Mouse (Mus musculus) kidney, adult 11 months (tissue): ENCODE measurements around the gene Atp6v0a2.
A peak's percentile ranks its signal among the peaks of the same experiment; 100 is the strongest.
"Not testable (repeated sequence)": the region's sequence is repeated elsewhere in the genome, so short reads cannot be mapped to it uniquely, and the experiment has no call there.

ENCODE experiments used
- DNase-seq: peaks from one replicate; pipeline ENCODE4 v3.0.0; 2022

The Atp6v0a2 gene

DNA sequence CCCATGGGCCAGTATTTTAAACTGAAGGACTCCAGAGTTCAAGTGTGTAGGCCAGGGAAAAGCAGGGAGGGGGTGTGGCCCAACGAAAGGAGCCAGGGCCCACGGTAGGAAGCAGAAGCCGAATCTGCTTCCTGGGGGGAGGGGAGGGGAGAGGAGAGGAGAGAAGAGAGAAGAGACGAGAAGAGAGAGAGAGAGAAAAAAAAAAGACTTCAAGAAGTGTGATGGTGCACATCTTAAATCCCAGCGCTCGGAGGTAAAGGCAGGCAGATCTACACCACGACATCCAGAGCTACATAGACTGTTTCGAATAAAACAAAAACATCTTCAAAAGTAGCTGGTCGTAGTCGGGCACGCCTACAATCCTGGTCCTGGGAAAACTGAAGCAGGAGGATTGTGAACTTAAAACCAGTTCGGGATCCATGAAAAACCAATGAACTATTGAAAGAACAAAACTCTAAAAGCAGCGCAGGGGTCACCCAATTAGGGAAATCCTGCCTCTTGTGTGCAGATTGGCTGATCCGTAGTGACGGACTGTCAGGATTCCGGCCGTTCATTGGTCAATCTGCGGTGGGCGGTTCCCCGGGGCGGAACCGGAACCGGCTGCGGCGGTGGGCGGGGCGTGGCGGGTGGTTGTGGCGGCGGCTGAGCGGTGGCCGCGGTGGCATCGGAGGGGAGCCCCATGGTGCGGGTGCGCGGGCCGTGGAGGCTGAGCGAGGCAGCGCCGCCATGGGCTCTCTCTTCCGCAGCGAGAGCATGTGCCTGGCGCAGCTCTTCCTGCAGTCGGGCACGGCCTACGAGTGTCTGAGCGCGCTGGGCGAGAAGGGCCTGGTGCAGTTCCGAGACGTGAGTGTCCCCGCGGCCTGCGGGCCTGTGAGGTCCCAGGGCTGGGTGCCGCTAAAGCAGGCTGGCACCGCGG, at the start of gene Atp6v0a2:
Gene Atp6v0a2 (plus strand): TSS at position 129 of the 916 bp plus-strand sequence.
- DNase-seq: peak; percentile 92

DNA sequence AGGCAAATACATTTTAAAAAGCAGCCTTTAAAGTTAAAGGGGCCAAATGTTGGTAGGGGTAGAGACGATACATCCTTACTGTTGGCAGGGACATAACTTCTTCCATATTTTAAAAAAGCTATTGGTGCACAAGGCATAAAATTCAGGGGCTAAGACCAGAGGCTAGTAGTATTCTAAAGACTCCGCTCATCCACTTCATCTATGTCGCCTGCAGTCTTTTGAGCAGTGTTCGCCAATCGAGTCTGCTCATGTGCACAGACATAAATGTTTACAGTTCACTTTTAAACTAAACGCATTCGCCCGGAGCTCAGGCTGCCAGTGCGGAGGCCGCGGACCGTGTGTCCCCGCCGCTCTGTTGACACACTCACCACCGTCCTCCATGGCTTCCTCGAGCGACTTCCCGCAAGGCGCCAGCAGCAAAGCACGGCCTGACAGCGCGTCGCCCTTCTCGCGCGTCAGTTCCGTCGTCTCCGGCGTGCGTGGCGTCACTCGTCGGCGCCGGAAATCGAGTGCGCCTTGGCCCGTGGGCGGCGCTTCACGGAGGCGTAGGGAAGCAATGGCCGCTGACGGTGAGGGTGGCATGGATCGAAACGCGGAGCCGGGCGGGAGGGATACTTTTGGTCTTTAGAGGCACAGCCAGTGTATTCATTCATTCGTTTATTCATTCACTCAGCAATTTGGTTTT, 49.6 kb upstream of the Atp6v0a2 start, which contains the start of the genes Eif2b1 and Gtf2h3:
Gene Eif2b1 (minus strand): TSS at position 499 of the 685 bp plus-strand sequence.
Gene Gtf2h3 (plus strand): TSS at position 508 of the 685 bp plus-strand sequence.
- DNase-seq: peak; percentile 86

DNA sequence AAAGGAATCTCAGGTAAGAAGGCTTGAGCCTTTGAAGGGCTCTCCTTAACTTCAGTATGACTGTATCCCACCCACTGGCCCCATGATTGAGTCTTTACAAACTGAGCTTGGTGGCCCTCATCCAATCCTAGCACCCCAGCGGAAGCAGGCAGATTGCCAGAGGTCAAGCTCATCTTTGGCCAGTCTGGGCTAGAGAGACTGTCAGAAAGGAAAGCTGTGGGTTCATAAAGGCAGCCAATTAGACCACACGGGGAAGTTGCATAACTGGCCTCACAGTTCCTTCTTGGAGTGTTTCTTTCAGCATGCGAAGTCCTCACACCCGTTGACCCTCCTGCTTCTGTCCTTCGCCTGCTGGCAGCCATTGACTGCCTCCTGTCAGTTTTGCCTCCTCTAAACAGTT, 45.9 kb upstream of the Atp6v0a2 start:
- peak; percentile 21 for DNase-seq

DNA sequence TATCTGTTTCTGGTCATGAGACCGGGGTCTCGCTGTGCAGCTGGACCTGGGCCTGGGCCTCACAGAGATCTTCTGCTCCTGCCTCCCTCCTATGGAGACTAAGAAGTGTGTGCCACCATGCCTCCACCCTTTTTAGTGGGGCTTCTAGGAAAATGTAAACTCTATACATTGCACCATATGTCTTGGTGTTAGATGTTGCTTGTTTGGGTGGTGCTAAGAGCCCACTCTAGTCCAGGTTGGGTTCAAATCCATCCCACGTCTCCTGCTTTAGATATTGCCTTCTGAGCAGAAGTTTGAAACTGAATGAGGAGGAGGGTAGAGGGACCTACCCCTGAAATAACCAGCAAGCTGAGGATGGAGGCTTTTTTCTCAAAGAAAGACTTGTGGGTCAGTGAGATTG, 35.6 kb upstream of the Atp6v0a2 start:
- no peak for DNase-seq

DNA sequence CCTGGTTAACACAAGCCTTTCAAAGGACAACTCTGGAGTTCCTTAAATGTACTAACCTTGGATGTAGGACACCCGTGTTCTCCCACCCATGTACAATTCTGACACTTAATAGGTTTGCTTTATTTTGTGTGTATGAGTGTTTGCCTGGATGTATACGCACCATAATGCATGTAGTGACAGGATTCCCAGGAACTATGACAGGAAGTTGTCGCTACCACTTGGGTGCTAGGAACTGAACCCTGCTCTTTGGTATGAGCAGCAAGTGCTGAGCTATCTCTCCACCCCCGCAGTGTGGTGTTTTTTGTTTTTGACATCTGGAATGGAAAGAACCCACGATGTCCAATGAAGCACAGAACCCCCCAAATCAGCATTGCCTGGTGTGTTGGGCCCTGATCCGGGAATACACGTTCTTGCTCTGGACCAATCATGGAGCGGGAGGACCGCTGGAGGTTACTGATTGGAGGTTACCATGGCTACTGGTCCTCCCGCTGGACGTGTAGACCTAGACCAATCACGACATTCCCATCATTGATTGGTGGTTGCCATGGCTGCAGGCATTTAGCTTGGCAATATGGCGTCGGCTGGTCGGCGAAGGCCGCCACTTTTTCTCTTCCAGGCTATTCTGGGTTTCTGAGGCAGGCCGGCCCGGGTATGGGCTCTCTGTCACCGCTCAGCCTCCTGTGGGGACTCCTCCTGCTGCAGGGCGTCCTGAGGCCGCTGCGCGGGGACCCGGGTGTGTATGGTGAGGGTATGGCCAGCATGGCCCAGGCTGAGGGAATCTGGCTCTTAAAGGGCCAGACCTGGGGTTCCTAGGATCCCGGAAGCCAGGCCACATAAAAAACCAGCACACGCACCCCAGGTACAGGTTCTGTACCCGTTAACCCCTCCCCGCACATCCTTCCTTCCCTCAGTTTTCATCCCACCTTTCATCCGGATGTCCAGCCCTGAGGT, 29.9 kb upstream of the Atp6v0a2 start:
- peak; percentile 97 for DNase-seq

DNA sequence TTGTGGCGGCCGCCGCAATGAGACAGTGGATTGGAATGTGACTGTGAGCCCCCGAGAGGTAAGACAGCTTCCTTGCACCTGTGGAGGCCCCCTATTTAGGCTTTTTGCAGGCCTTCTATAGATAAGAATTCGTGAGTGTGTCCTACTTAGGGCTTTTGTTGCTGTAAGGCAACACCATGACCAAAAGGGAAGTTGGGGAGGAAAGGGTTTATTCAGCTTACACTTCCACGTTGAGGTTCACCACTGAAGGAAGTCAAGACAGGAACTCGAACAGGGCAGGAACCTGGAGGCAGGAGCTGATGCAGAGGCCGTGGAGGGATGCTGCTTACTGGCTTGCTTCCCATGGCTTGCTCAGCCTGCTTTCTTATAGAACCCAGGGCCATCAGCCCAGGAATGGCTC, 28.6 kb upstream of the Atp6v0a2 start:
- DNase-seq: not testable (repeated sequence)

DNA sequence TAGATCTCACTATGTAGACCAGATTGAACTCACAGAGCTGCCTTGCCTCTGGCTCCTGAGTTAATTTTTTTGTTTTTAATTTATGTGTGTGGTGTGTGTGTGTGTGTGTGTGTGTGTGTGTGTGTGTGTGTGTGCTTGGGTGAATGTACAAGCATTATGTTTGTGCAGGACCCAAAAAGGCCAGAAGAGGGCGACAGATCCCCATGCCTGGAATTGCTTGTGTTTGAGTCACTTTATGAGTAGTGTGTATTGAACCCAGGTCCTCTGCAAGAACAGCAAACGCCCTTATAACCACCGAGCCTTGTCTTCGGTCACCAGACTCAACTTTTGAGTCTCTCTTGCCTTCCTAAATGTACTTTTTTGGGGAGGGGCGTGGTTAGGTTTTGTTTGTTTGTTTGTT, 26.0 kb upstream of the Atp6v0a2 start:
- DNase-seq: no peak

DNA sequence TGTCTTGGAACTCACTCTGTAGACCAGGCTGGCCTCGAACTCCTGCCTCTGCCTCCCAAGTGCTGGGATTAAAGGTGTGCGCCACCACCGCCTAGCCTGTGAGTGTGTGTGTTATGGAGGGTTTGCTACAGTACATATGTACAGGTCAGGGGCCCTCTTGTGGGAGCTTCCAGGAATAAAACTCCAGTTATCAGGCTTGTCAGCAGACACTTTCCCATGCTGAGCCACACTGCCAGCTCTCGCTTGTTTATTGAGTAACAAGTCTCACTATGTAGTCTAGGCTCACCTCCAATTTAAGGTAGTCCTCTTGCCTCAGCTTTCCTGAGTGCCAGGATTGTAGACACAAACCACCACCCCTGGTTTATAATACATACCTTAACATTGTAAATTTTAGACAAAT, 24.1 kb upstream of the Atp6v0a2 start:
- no peak for DNase-seq

DNA sequence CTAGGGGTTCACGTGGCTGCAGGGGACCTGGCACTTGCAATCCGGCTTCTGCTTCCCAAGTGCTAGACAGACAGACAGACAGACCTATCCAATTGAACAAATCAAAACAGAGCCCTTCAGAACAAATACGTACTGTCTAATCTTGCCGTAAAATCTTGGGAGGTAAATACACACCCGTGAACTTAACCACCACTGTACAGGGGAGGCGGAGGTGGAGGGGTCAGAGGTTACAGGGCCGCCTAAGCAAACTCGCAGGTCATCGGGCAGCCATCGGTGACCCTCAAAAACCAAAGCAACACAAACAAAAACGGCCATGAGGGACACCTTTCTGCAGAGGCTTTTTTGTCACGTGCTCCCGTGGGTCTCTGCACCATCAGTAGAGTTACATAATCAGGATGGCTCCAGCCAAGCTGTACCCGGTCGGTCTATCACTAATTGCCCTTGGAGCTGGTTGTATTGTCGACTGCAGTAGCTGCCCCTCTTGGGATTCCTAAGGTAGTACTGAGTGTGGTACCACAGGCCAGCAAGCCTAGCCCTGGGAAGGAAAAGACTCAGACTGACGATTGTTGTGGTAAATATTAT, 23.2 kb upstream of the Atp6v0a2 start:
- no peak for DNase-seq

DNA sequence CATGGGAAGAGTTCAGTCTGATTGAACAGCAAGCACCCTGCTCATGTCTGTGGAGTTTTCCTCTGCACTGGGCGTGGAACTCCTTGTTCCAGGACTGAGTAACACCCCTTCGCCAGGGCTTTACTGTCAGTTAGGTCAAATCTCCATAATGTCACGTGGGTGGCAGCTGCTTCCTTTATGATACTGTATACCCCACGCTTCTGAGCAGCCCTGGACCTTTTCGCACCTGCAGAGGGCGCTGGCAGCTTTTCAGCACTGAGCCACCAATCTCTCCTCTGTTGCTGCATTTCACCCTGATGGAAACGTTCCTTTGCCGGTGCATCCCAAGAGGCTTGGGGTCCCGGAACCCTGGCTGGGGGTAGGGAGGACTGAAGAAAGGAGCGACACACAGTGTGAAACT, 17.4 kb upstream of the Atp6v0a2 start:
- DNase-seq: no peak

DNA sequence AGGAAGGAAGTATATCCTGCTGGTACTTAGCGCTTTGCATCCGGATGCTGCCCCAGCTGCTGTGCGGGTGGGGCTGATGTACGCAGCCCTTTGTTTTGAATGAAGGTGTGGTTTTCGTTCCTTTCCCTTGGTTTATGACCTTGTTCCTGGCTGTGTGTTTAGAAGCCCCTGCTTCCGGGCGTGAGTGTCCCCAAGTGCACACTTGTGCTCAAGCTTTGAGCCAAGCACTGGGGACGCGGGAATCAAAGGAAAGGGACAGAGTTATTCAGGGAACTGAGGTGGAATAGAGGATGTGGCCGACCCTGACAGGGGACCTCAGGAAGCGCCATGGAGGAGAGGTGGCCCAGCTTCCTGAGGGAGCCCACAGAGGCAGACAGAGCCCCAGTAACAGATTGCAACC, 13.7 kb upstream of the Atp6v0a2 start:
- no peak for DNase-seq

DNA sequence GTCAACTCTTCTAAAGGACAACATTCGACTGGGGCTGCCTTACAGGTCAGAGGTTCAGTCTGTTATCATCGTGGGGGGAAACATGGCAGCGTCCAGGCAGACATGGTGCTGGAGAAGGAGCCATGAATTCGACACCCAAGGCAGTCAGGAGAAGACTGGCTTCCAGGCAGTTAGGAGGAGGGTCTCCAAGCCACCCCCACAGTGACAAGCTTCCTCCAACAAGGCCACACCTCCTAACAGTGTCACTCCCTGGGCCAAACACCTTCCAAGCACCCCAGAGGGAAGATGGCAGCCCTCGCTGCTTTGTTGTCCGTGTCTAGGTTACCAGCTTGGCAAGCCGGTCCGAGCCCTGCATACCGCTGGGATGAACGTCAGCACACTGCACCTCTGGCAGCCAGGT, 9.7 kb upstream of the Atp6v0a2 start:
- no peak for DNase-seq

DNA sequence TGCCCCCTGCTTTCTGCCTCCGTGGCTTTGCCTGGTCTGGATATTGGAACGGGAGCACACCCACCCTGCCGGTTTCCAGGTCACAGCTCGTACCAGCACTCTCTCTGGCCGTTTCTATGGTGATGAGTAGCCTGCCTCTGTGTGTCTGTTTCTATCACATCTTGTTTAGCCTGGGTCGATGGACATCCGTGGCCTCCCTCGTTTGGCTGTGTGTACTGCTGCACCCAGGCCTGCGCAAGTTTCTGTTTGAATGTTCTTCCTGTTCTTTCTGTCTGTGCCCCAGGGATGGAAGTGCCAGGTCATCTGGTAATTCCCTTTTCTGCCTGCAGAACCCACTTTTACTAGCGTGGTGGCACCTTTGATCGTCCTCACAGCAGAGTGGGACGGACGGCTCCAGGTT, 7.0 kb upstream of the Atp6v0a2 start:
- DNase-seq: no peak

DNA sequence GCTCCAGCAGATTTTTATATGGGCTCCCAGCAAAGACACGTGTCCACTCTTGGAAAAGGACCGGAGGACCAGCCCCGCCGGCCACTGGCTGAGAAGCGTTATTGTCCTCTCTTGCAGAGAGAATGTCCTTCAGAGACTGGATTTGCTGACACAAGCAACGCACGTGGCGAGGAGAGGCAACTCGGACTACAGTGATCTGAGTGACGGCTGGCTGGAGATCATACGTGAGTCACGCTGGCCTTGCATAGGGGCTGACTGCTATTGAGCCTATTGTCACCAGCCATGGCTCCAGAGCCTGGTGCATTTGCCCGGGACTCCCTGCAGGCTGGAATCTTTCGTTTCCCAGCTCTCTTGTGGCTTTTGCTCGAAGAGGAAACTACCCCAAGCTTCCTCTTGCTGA, 5.5 kb upstream of the Atp6v0a2 start:
- DNase-seq: no peak

DNA sequence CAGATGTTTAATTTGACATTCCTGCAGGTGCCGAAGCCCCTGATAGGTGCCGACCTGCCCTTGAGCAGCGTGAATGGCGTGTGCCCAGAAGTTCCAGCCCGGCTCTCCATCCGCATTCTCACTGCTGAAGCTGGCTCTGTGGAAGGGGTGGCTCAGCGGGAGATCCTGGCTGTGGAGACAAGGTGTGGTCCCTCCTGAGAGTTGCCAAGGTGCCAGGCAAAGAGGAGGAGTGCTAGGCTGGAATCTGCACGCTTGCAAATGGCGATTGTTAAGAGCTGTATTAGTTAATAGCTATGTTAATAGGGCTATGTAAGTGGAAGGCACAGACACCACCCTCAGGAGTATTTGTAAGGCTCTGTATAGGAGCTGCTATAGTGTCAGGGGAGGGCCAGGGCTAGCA, 4.1 kb upstream of the Atp6v0a2 start:
- DNase-seq: no peak

DNA sequence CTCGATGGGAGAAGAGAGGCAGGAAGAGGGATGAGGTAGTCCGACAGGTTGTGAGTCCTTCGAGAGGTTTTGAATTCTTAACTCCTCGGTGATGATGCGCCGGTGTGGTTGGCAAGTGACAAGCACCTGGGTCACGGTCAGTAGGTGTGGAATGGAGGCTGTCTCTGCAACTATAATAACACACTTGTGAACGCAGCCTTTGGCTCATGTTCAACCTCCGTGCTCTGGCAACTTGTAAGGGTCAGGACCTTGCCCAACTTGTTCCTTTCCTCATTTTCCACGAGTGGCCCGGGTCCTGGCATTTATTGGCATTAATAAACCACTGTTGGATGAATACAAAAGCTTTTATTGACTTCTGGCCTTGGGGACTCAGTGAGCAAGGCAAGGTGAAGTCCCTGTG, 1.3 kb downstream of the Atp6v0a2 start:
- peak; percentile 45 for DNase-seq

DNA sequence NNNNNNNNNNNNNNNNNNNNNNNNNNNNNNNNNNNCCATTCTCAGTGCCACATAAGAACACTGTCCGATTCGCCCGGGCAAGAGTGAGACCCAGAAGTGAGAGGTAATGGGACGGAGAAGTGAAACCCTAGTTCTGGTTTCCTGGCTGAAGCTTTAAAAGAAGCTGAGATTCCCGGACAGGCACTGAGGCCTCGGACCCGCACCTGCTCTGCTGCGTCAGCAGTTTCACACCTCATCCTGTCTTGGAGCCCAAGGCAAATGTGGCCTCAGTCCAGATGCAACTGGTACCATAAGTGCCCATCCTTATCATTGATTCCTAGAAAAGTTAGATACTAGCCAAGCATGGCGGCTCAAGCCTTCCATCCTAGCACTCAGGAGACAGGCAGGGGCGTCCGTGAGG, 3.3 kb downstream of the Atp6v0a2 start:
- no peak for DNase-seq

DNA sequence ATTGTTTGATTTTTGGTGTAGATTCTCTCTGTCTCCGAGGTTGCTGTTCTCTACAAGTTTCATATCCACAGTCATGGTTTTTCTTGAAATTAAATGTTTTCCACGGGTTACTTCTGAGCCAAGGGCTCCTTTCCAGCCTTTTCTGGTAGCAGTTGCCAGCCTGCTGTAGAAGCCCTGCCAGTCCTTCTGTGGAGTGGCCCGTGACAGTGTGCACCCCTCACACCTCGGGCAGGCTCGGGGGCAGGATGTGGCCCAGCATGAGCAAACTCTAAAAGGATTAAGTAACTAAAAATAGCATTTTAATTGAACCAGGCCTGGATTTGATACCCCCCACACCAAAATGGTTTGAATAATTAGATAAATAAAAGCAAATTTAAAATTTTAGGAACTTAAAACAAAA, 4.1 kb downstream of the Atp6v0a2 start:
- DNase-seq: no peak

DNA sequence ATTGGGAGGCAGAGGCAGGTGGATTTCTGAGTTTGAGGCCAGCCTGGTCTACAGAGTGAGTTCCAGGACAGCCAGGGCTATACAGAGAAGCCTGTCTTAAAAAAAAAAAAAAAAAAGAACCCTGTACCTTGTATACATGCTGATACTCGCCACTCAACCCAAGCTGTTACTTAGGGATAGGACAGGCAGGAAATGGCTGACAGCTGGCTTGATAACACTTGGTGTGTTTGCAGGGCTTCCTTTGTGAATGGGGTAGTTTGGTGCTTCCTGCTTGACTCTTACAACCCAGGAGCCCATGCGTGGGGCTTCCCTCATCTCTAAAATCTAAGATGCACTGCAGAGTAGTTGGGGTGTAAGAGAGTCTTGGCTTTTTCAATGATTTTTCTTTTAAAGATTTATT, 5.0 kb downstream of the Atp6v0a2 start:
- DNase-seq: no peak

DNA sequence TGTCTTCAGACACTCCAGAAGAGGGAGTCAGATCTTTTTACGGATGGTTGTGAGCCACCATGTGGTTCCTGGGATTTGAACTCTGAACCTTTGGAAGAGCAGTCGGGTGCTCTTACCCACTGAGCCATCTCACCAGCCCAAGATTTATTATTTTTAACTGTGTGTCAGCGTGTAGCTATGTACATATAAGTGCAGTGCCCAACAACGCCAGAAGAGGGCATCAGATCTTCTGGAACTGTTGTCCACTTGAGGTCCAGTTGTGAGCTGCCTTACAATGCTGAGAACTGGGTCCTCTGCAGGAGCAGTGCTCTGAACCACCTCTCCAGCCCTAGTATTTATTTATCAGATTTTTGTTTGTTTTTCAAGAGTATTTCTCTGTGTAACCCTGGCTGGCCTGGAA, 6.7 kb downstream of the Atp6v0a2 start:
- peak; percentile 33 for DNase-seq

DNA sequence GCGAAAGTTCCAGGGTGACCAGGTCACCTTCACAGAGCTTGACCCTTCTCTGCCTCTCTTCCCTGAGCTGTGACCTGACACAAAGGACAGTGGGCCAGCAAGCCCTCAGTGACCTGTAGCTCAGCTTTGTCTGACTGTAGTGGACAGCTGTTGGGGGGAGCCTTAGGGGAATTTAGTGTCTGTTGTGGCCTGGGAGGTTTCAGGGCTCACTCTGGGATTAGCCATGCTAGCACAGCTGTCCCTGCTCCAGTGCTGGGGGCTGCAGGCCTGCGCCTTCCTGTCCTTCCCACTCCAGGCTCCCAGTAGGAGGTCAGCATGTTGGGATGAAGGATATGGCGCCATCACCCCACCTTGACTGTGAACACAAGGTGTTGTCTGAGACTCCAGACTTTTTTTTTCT, 7.8 kb downstream of the Atp6v0a2 start:
- DNase-seq: no peak

DNA sequence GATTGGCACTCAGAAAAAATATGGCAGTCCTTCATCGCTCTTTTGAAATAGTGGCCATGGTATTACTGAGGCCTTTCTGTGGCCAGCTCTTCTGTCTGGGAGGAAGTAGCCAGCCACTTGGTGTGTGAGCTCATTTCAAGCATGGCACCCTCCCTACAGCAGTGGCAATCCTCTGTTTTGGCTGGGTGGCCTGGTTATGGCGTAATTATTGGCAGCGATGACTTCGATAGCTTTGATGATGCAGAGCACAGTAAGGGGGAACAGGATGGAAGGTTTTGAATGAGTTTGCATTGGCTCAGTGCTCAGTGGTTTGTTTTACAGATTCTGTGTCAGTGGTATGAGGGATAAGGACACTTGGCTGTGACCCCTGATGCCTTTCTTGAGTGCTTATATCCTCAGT, 8.3 kb downstream of the Atp6v0a2 start:
- no peak for DNase-seq

DNA sequence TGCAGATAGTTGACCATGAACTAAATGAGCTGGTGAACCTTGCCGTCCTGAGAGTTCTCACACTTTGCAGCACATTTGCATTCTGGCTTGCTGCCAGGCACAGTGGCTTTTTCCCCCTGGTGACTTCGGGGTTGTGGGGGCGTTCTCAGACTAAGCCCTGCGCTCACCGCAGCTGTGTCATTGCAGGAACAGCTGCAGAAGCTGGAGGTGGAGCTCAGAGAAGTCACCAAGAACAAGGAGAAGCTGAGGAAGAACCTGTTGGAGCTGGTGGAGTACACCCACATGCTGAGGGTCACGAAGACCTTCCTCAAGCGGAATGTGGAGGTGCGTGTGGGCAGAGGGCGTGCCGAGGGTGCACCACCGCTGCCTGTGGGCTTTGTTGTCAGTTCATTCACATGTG, 8.9 kb downstream of the Atp6v0a2 start:
- DNase-seq: no peak
